Mouse (Mus musculus) B cell, adult 2 months (primary cell): ENCODE data around the gene Gm19402.
"Not testable (repeated sequence)": the region's sequence is repeated elsewhere in the genome, so short reads cannot be mapped to it uniquely, and the experiment has no call there.

Experiments used
- DNase-seq, 2 experiments: peaks; one replicate each; pipeline ENCODE4 v3.0.0; 2022

The Gm19402 gene

GRCm38 (mm10) chr10:77690356-77690807 lies at the start of gene Gm19402:
TSS of gene Gm19402 (minus strand) at chr10:77690757.
- not testable (repeated sequence) for DNase-seq

GRCm38 (mm10) chr10:77738929-77739328 lies 48.4 kb upstream of the Gm19402 start:
- no peak for DNase-seq

GRCm38 (mm10) chr10:77735928-77736327 lies 45.4 kb upstream of the Gm19402 start:
- DNase-seq, result no peak

GRCm38 (mm10) chr10:77729241-77729640 lies 38.7 kb upstream of the Gm19402 start:
- DNase-seq, result peak; percentile 35 to 40

GRCm38 (mm10) chr10:77728280-77728679 lies 37.7 kb upstream of the Gm19402 start:
- no peak for DNase-seq

- DNase-seq, result no peak
Observed at GRCm38 (mm10) chr10:77726186-77726585, 35.6 kb upstream of the Gm19402 start, which contains the start of gene Gm10100. TSS of gene Gm10100 (plus strand) at chr10:77726486.

- DNase-seq, result no peak
Observed at GRCm38 (mm10) chr10:77724855-77725254, 34.3 kb upstream of the Gm19402 start.

GRCm38 (mm10) chr10:77720299-77720698 lies 29.7 kb upstream of the Gm19402 start, which contains the start of gene Krtap12-1:
TSS of gene Krtap12-1 (plus strand) at chr10:77720599.
- not testable (repeated sequence) for DNase-seq

- DNase-seq, result no peak
Observed at GRCm38 (mm10) chr10:77715507-77715906, 24.9 kb upstream of the Gm19402 start, which contains the start of gene Gm10142. TSS of gene Gm10142 (plus strand) at chr10:77715807.

GRCm38 (mm10) chr10:77713734-77714133 lies 23.2 kb upstream of the Gm19402 start:
- DNase-seq, result no peak

- not testable (repeated sequence) for DNase-seq
Observed at GRCm38 (mm10) chr10:77711157-77711556, 20.6 kb upstream of the Gm19402 start, which contains the start of gene Gm10024. TSS of gene Gm10024 (plus strand) at chr10:77711457.

- DNase-seq, result no peak
Observed at GRCm38 (mm10) chr10:77709831-77710230, 19.3 kb upstream of the Gm19402 start.

GRCm38 (mm10) chr10:77706326-77706725 lies 15.8 kb upstream of the Gm19402 start, which contains the start of gene Gm10272:
TSS of gene Gm10272 (plus strand) at chr10:77706626.
- DNase-seq, result no peak

GRCm38 (mm10) chr10:77697133-77697532 lies 6.6 kb upstream of the Gm19402 start, which contains the start of gene Gm9508:
TSS of gene Gm9508 (minus strand) at chr10:77697233.
- no peak for DNase-seq

GRCm38 (mm10) chr10:77687021-77687420 lies 3.5 kb downstream of the Gm19402 start:
- DNase-seq, result no peak

- DNase-seq, result no peak
Observed at GRCm38 (mm10) chr10:77685895-77686664, 4.5 kb downstream of the Gm19402 start, which contains the start of gene Tspear. TSS of gene Tspear (plus strand) at chr10:77686569.

GRCm38 (mm10) chr10:77684181-77684580 lies 6.4 kb downstream of the Gm19402 start:
- no peak for DNase-seq

GRCm38 (mm10) chr10:77682994-77683393 lies 7.6 kb downstream of the Gm19402 start:
- no peak for DNase-seq

- peak; percentile 54 to 57 for DNase-seq
Observed at GRCm38 (mm10) chr10:77677562-77677961, 13.0 kb downstream of the Gm19402 start.

- peak; percentile 73 to 80 for DNase-seq
Observed at GRCm38 (mm10) chr10:77673765-77674164, 16.8 kb downstream of the Gm19402 start.

GRCm38 (mm10) chr10:77671519-77671918 lies 19.0 kb downstream of the Gm19402 start:
- no peak for DNase-seq

- DNase-seq, result no peak
Observed at GRCm38 (mm10) chr10:77670710-77671109, 19.8 kb downstream of the Gm19402 start.

GRCm38 (mm10) chr10:77667402-77667801 lies 23.2 kb downstream of the Gm19402 start:
- DNase-seq, result no peak

- no peak for DNase-seq
Observed at GRCm38 (mm10) chr10:77666342-77666741, 24.2 kb downstream of the Gm19402 start.
